Mouse (Mus musculus): Measurements from ENCODE around the gene Il1a.

Gene Il1a

GRCm38 (mm10) chr2:129309836-129310235, at the start of gene Il1a:
Il1a (minus strand) TSS chr2:129309972.
- DNase-seq (ENCODE audit: low spot score): no peak

- DNase-seq (ENCODE audit: low spot score): no peak
These were observed 28.4 kb upstream of the Il1a start for GRCm38 (mm10) chr2:129338138-129338621.

GRCm38 (mm10) chr2:129333471-129333870, 23.7 kb upstream of the Il1a start:
- DNase-seq (ENCODE audit: low spot score): no peak

GRCm38 (mm10) chr2:129330540-129330939, 20.8 kb upstream of the Il1a start:
- DNase-seq (ENCODE audit: low spot score): no peak

GRCm38 (mm10) chr2:129330024-129330423, 20.3 kb upstream of the Il1a start:
- no peak for DNase-seq (ENCODE audit: low spot score)

GRCm38 (mm10) chr2:129328238-129328637, 18.5 kb upstream of the Il1a start:
- no peak for DNase-seq (ENCODE audit: low spot score)

GRCm38 (mm10) chr2:129324216-129324615, 14.4 kb upstream of the Il1a start:
- no peak for DNase-seq (ENCODE audit: low spot score)

- DNase-seq (ENCODE audit: low spot score): no peak
These were observed 12.4 kb upstream of the Il1a start for GRCm38 (mm10) chr2:129322117-129322635.

GRCm38 (mm10) chr2:129320033-129320605, 10.3 kb upstream of the Il1a start:
- DNase-seq (ENCODE audit: low spot score): no peak

- DNase-seq (ENCODE audit: low spot score): no peak
These were observed 6.1 kb upstream of the Il1a start for GRCm38 (mm10) chr2:129315831-129316230.

GRCm38 (mm10) chr2:129314880-129315279, 5.1 kb upstream of the Il1a start:
- DNase-seq (ENCODE audit: low spot score): no peak

- DNase-seq (ENCODE audit: low spot score): no peak
These were observed 4.2 kb upstream of the Il1a start for GRCm38 (mm10) chr2:129313934-129314333.

- DNase-seq (ENCODE audit: low spot score): no peak
These were observed 3.8 kb downstream of the Il1a start for GRCm38 (mm10) chr2:129306020-129306419.

GRCm38 (mm10) chr2:129297589-129297982, 12.2 kb downstream of the Il1a start:
- peak; percentile 3 for DNase-seq (ENCODE audit: low spot score)

GRCm38 (mm10) chr2:129296671-129297588, 12.8 kb downstream of the Il1a start, which contains the start of gene Ckap2l:
Ckap2l (minus strand) TSS chr2:129297212.
- peak; percentile 86 for DNase-seq (ENCODE audit: low spot score)

- DNase-seq (ENCODE audit: low spot score): no peak
These were observed 13.7 kb downstream of the Il1a start for GRCm38 (mm10) chr2:129296086-129296485.

GRCm38 (mm10) chr2:129295075-129295474, 14.7 kb downstream of the Il1a start:
- no peak for DNase-seq (ENCODE audit: low spot score)

GRCm38 (mm10) chr2:129273823-129274222, 35.9 kb downstream of the Il1a start:
- no peak for DNase-seq (ENCODE audit: low spot score)

GRCm38 (mm10) chr2:129270621-129271020, 39.2 kb downstream of the Il1a start:
- DNase-seq (ENCODE audit: low spot score): no peak

- DNase-seq (ENCODE audit: low spot score): no peak
These were observed 39.8 kb downstream of the Il1a start for GRCm38 (mm10) chr2:129269986-129270385.

- no peak for DNase-seq (ENCODE audit: low spot score)
These were observed 40.6 kb downstream of the Il1a start for GRCm38 (mm10) chr2:129269161-129269643.

- no peak for DNase-seq (ENCODE audit: low spot score)
These were observed 42.0 kb downstream of the Il1a start for GRCm38 (mm10) chr2:129267738-129268137.

GRCm38 (mm10) chr2:129265316-129265715, 44.5 kb downstream of the Il1a start:
- no peak for DNase-seq (ENCODE audit: low spot score)
